Mouse (Mus musculus) hindlimb bud, embryonic 11.5 days (tissue): Measurements from ENCODE around the gene Trim47.

ENCODE experiments used
- DNase-seq: peaks from one replicate; pipeline ENCODE4 v3.0.0-alpha.2; 2012; ENCODE audit warnings: low read depth, low spot score; ENCODE audit errors: extremely low spot score

Trim47 gene

DNA sequence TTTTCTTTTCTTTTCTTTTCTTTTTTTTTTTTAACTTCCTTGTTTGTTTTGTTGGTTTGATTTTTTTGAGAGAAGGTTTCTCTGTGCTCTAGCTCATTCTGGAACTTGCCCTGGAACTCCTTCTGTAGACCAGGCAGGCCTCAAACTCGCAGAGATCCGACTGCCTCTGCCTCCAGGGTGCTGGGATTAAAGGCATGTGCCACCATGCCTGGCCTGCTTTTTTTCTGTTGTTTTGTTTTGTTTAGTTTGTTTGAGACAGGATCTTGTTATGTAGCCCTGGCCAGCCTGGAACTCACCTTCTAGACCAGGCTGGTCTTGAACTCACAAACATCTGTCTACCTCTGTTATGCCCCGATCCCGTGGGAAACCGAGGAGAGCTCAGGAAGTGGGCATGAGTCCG, 37.5 kb downstream of the Trim47 start:
- DNase-seq = no peak

GRCm38 (mm10) chr11:116088741-116089394, 38.1 kb downstream of the Trim47 start:
- DNase-seq = no peak

- DNase-seq = no peak
Measured at GRCm38 (mm10) chr11:116088188-116088587, 38.8 kb downstream of the Trim47 start.

DNA sequence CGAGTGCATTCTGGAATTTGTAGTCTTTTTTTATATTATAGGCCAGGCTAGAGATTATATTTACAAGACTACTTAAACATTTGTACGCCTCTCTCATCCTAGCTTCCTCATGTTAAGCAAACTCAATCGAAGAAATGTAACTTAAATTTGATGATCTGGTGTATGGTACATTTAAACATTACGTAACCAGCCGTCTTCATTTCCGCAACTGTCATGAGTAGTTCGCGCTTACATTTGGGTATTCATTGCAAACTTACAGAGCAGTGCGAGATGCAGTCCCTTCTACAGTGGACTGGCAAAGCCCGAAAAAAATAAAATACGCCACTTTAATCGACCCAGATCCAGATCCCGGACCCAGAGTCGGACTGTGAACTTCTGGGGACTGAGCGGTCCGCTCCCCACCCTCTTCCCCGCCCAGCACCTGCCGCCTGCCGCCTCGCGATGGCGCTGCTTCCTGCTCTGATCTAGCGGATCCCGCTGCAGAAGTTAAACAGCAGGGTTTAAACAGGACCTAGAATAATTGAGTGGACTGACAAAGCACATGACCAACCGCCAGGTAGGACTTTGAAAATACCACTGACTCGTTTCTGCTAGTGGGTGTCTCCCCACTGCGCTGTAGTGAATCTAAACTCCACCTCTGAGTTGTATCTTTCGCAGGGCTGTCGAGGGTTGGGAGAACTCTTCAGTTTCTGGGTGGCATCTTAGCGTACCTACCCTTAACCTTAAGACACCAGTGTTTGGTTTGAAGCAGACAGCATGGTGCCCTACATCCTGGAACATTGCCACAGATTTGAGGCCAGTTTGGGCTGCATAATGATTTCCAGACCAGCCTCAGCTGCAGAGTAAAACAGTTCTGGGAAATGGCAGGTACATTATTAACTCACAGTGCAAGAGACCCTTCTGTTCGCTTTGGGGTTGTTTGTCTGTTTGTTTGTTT, 39.5 kb downstream of the Trim47 start:
- DNase-seq = peak; percentile 66

GRCm38 (mm10) chr11:116086258-116087193, 40.5 kb downstream of the Trim47 start, which contains the start of gene Wbp2:
TSS of gene Wbp2 (minus strand) at chr11:116086995.
- DNase-seq = peak; percentile 98

GRCm38 (mm10) chr11:116084166-116084565, 42.8 kb downstream of the Trim47 start:
- no peak for DNase-seq

DNA sequence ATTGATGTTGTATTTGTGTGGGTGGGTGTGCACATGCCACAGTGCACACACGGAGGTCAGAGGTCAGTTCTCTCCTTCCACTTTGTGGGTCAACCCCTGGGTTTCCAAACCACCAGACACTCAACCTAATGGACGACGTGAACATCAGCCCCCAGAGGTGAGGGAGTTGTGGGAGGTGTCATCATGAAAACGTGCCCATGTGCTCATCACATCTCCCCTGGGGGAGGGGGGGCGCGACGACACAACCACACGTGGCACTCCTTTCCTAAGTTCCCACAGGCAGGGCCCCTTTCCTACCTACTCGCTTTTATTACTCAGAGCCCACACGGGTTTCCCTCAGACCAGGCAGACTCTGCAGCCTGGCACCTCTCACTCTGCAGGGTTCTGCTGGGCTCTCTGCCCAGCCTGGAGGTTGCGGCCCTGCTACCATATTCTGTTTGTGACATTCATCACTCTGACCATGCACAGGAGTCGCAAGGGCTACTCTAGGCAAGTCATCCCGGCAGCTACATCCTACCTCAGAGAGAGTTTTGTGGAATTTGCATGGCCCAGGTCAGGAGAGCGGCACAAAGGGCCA, 43.8 kb downstream of the Trim47 start:
- DNase-seq = no peak

- no peak for DNase-seq
Measured at GRCm38 (mm10) chr11:116081081-116081480, 45.9 kb downstream of the Trim47 start.

DNA sequence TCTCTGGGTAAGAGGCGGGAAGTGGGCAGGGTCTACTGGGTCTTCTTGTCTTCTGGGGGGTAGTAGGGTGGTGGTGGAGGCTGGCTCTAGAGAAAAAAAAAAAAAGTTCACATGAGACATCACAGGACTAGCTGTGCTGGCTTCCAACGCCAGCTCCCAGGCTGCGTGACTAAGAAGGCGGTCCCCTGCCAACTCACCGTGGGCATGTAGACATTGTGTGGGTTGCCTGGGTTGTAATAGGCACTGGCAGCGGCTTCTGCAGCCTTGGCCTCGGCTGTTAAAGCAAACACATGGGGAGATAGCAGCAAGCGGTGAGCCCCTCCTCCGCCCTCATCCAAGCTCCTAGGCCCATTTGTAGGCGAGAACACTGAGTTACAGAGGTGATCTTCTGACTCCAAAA, 47.5 kb downstream of the Trim47 start:
- DNase-seq = no peak

DNA sequence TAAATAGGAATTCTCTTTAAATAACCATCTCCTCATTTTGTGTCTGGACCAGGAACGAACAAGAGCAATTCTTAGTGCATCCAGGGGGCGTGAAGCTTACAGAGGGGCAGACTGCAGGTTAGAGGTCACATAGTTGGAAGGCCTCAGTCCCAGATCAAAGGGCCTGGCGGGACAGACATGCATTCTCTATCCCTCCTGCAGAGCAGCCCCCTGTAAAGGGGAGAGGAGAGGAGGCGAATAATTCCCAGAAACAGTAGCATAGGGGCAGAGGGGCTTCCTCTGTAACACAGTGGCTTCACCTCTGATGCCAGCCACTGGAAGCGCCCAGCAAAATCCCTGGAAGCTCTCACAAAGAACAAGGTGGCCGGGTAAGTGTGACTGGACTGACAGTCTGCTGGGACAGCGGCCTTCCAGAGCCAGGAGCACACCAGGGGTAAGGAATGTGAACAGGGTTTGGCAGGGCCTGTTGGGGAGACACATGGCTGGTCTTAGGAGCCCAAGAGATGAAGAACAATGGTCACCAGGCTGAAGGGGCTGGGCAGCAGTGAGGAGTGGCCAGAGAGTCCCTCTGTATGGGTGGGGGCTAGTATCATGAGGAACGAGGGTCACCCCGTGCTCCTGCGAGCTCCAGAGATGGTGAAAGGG, 48.2 kb downstream of the Trim47 start:
- DNase-seq = no peak

DNA sequence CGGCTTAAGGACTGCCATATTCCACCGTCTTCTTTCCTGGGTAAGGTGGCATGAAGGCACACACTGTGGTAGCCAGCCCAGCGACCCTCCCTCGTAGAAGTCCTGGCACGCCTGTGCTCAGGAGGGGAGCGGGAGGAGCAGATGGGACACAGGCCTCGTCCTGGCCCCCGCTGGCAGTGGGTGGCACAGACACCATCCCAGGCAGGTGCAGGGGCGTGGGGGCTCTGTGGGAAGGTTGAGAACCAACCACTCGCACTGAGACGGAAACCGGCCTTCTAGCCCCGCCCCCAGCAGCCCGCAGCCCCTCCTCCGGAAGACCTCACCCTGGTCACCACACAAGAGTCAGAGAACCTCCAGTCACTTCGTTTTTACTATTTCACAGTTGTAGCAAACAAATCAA, 48.8 kb downstream of the Trim47 start:
- peak; percentile 20 for DNase-seq

DNA sequence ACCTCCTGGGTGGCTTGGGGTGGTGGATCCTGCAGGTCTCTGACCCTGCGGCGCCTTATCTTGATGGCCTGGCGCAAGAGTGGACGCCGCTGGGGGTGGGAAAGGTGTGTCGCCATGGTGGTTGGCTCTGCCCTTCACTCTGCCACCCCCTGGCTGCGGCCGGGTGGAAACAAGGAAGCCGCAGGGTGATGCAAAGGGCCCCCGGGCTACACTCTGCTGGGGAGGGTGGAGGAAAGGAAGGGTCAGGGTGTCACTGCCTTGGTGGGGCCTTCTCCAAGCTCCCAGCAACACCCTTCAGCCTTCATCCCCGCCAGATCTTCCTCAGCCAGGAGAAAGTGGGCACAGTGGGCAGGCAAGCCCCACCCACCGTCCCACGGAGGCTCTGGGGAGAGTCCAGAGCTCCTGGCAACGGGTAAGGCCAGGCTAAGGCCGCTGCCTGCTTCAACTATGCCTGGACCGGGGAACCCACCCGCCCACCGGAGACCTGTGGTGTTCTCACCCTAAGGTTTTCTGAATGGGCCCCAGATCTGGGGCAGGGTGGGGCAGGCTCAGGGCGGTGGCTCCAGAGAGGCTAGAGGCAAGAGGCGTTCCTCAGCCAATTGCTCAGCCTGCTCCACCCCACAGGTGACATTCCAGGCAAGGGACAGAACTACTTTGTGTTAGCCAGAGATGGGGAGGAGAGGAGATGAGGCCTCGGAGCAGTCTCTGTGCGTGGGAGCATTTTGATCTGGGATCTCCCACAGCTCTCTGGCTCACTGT, 49.4 kb downstream of the Trim47 start, which contains the start of gene Unc13d:
Unc13d (minus strand) TSS at position 516 of the 759 bp plus-strand sequence.
- DNase-seq = no peak

DNA sequence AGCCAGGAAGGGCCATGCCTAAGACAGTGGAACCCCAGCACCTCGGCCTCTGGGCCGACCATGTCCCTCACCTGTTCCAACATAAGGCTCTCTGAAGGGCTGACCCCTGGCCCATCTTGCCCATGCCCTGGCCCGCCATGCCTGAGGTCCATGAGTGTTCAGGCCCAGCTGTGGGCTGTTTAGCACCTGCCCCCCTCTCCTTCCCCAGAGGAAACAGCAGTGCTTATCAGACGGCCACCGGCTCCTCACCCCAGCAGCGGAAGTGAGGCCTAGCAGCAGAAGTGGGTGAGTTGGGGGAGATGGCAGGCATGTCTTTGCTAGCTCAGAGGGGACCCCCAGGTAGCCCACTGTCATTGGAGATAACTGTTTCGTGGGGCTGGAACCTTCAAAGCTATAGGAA, 50.2 kb downstream of the Trim47 start:
- no peak for DNase-seq

DNA sequence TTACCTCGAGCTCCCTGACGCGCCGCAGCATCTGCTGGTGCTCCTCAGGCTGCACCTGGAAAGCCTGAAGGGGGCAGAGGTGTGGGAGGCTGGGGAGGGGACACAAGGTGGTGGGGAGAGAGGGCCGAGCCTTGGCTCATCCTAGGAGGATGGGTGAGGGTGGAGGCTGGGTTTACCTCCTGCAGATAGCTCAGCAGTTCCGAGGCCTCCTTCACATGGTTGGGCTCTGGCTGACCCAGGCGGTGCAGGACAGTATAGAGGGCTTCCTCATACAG, 50.8 kb downstream of the Trim47 start:
- DNase-seq = no peak

GRCm38 (mm10) chr11:116075539-116076265, 51.3 kb downstream of the Trim47 start:
- DNase-seq = no peak

DNA sequence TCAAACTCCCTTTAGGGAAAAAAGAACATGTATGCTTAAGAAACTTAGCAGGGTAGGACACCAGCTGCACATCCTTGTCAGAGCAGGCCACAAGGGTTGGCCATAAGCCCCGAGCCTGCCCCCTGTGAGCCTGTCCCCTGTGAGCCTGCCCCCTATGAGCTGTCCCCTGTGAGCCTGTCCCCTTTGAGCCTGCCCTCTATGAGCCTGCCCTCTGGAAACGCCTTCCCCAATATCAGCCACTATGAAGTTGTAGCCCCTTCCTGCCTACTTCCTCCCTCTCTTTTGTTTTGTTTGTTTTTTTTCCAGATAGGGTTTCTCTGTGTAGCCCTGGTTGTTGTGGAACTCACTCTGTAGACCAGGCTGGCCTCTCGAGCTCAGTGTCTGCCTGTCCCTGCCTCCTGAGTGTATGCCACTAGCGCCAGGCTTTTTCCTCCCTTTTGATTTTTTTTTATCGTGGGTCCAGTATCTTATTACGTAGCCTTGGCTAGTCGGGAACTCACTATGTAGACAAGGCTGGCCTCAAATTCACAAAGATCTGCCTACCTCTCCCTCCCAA, 52.5 kb downstream of the Trim47 start:
- no peak for DNase-seq

DNA sequence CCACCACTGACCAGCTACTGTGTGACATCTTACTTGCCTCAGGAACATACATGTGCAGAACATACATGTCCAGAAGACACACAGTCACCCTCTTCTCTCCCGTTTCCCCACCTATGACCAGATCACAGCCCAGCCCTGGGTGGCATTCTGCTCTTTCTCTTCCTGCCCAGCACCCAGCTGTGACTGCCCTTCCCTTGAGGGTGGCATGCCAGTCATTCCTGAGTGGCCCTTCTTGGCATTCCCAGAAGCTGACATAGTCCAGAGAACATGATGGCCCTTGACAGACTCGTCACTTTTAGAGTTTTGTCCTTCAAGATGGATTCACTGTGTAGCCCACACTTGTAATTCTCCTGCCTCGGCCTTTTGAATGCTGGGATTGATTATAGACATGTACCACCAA, 54.4 kb downstream of the Trim47 start:
- no peak for DNase-seq

GRCm38 (mm10) chr11:116071510-116071909, 55.5 kb downstream of the Trim47 start:
- no peak for DNase-seq

GRCm38 (mm10) chr11:116065345-116065744, 61.7 kb downstream of the Trim47 start:
- DNase-seq = no peak
